Mouse (Mus musculus) olfactory bulb, adult 2 months (tissue): ENCODE measurements around the gene Gja5.
"Not testable (repeated sequence)": the region's sequence is repeated elsewhere in the genome, so short reads cannot be mapped to it uniquely, and the experiment has no call there.

Source experiments
- CTCF ChIP-seq: fragments of 200-500 bp; IDR thresholded peaks from 2 replicates; pipeline ENCODE4 v1.5.1; 2012; ENCODE audit warnings: low read depth, mild to moderate bottlenecking, low read length, moderate library complexity; ENCODE audit not compliant: insufficient read depth
- POLR2A ChIP-seq: fragments of 200-500 bp; IDR thresholded peaks from 2 replicates; pipeline ENCODE4 v1.6.1; 2012; ENCODE audit warnings: mild to moderate bottlenecking, low read depth, low read length, moderate library complexity; ENCODE audit not compliant: insufficient read depth

DNA sequence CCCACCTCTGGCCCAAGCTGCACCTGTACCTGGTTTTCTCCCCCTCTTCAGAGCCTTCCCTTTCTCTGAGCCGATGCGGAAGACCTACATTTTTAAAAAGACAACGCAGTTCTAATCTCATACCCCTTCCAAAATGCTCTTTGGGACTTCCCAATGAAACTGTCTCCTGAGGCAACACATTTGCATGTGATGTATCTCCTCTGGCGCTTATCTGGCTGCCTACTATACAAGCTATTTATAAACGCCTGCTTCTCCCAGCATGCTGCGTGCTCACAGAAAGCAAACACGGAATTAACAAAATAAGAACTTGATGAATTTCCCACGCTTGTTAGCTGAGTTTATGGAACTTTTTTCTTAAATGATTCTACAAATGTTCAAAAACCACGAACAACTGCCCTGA lies 167.4 kb downstream of the Gja5 start:
- not testable (repeated sequence) for TF ChIP-seq CTCF, POLR2A
